Mouse (Mus musculus) hematopoietic stem cell, adult 5-6 weeks (primary cell): Measurements from ENCODE around the gene Arfrp1. TPM values are rescaled to one million over a fixed set of nuclear protein-coding genes. Genes with fewer than 3 reads are reported as not detected.

Experiments used
- ATAC-seq, 2 experiments: fragments of 125-278 bp in 1 of 2; replicated peaks in 1 of 2; 2 replicates each; pipeline ENCODE4 v1.8.0; 2016 to 2017; ENCODE audit warnings: inconsistent platforms in 2 of 2, mild to moderate bottlenecking in 2 of 2, moderate number of reproducible peaks in 2 of 2, low read depth in 1 of 2, moderate TSS enrichment in 1 of 2; ENCODE audit not compliant: low FRiP score in 2 of 2, poor library complexity in 2 of 2, severe bottlenecking in 2 of 2, insufficient read depth in 1 of 2, low TSS enrichment in 1 of 2
- total RNA-seq: library from RNA; stranded (forward); fragments of 172-1452, 232-1000 nt; gene quantifications from 2 replicates; pipeline ENCODE4 v1.2.3, GENCODE M21; 2017

The Arfrp1 gene
- total RNA-seq, 1 experiment from 2014 or later = 54.9 TPM

- no peak for ATAC-seq
These were observed 16.6 kb upstream of the Arfrp1 start for GRCm38 (mm10) chr2:181381631-181382306.

- no peak; a peak in 1 of 4 replicates for ATAC-seq
These were observed 15.9 kb upstream of the Arfrp1 start for GRCm38 (mm10) chr2:181381107-181381506.

DNA sequence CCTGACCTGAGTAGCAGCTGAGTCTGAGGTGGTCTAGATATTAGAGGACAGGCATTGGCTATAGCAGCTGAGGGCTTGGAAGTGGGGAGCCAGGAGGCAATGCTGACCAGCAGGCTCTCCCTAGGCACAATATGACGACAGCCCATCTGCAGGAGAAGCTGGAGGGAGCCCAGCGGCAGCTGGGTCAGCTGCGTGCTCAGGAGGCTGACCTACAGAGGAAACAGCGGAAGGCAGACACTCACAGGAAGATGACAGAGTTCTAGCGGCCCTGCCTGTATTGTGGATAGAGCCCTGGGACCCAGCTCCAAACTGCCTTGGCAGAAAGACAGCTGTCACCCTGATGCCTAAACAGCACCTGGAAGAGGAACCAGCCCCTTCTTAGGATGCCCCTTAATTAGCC, 15.0 kb upstream of the Arfrp1 start:
- ATAC-seq = no peak

- no peak for ATAC-seq
These were observed 14.6 kb upstream of the Arfrp1 start, which contains the start of gene Lime1 for GRCm38 (mm10) chr2:181379778-181380177. TSS of gene Lime1 (plus strand) at chr2:181380078.

DNA sequence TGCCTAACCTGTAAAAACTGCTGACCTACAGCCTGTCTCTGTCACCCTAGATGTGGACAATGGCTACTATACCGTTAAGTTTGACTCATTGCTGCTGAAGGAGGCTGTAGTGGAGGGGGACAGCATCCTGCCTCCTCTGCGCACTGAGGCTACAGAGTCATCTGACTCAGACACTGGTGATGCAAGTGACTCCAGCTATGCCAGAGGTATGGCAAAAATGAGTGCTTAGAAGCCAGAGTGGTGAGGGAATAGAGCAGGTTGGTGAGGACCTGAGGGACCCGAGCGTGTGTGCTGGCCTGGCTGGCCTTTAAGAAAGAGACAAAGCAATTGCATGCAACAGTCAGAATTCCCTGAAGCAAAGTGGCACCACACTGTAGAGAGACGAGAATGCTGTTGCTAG, 13.5 kb upstream of the Arfrp1 start:
- no peak for ATAC-seq

DNA sequence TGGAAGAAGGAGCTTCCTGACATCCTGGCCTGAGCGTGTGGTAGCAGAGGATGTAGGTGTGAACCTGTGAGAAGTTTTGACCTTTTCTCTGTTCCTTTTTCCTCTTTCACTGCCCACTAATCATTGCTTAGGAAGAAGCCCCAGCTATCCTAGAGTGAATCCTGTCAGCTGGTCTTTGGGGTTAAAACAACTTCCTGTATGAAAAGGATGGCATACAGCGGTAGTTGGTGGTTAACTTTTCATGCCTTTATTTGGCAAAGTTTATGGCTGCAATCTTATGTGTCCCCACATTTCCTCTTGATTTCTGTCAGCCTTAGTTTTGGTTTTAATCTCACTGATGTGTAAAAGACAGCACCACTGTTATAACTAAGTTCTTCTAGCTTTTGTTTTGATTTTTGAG, 12.0 kb upstream of the Arfrp1 start:
- ATAC-seq = peak; percentile 39 to 54; a peak in 2 of 4 replicates

DNA sequence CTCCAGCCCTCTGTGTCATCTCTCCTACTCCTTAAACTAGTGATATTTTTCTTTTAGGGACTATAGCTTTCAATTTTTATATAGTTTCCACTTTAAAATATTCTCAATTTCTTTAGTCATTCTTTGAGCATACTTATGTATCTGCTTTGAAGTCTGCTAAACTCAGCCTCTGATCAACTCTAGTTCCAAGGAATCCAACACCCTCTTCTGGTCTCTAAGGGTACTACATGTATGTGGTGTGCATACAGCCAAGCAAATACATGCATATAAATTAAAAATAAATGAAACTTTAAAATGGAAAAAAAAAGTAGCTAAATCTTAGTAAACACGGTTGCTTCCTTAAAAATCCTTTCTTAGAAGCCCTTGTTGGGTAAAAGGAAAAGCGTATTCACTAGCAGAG, 10.6 kb upstream of the Arfrp1 start:
- ATAC-seq = 0 out of 4 replicates have a peak, but pooled peaks of 1 of the 2 experiments have one; percentile 43

DNA sequence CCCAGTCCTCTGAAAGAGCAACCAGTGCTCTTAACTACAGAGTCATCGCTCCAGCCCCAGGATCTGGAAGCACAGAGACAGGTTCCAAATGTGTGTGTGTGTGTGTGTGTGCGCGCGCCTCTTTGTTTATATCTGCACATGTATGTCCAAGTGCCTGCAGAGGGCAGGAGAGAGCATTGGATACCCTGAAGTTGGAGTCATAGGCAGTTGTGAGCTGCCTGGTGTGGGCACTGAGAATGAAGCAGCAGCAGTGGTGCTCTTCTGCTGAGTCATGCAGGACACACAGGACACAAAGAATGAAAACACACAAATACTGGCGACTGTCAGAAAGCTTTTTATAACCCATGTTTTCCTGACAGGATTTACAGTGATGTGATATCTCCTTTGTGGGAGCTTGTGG, 4.8 kb upstream of the Arfrp1 start:
- no peak for ATAC-seq

DNA sequence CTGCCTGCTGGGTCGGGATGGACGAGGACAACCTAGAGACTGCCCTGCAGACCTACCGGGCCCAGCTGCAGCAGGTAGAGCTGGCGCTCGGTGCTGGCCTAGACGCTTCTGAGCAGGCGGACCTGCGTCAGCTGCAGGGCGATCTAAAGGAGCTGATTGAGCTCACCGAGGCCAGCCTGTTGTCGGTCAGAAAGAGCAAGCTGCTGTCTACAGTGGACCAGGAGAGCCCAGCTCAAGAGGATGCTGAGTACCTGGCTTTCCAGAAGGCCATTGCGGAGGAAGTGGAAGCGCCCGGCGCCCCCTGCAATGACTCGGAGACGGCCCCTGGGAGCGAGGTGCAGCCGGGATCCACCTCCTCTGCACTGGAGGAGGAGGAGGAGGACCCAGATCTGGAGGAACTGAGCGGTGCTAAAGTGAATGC, 461 bp upstream of the Arfrp1 start:
- peak; percentile 38 to 39 for ATAC-seq

- ATAC-seq = no peak
These were observed 731 bp downstream of the Arfrp1 start for GRCm38 (mm10) chr2:181364487-181364859.

- ATAC-seq = no peak
These were observed 1.3 kb downstream of the Arfrp1 start for GRCm38 (mm10) chr2:181363946-181364345.

GRCm38 (mm10) chr2:181356780-181357179, 8.4 kb downstream of the Arfrp1 start:
- no peak for ATAC-seq

DNA sequence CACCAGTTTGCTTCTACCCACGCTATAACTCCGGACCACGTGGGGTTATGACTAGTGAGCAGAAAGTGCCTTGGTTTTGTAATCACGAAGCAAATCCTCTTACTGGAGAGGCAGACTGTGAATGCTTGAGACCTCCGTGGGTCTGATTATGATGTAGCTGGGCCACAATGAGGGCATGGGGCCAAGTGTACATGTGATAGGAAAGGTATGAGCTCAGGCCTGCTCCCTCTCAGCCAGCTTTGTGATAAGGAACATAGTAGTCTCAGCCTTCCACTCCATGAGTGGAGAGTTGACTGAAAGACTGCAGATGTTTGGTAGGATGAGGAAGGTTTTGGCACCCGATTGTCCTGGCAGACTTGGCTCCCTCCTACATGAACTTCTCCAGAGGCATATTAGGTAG, 22.4 kb downstream of the Arfrp1 start:
- ATAC-seq = no peak

- no peak for ATAC-seq
These were observed 24.8 kb downstream of the Arfrp1 start for GRCm38 (mm10) chr2:181340426-181340825.

- peak; percentile 81 to 92 for ATAC-seq
These were observed 31.2 kb downstream of the Arfrp1 start for GRCm38 (mm10) chr2:181334023-181334422.

DNA sequence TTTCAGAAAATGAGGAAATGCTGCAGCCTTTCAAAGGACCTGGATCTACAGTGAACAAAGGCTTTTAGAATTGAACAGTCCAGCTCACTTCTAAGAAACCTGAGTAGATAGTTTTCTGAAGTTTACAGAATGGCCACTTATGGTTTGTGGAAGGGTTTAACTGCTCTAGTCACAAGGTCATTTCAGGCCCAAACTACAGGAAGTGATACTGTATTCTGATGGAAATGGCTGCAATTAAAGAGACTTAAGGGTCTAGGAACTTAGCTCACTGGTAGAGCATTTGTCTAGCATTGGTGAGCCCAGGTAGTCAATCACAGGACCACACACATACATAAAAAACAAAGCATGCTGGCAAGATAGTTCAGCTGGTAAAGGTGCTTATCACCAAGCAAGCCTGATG, 32.7 kb downstream of the Arfrp1 start:
- no peak for ATAC-seq

DNA sequence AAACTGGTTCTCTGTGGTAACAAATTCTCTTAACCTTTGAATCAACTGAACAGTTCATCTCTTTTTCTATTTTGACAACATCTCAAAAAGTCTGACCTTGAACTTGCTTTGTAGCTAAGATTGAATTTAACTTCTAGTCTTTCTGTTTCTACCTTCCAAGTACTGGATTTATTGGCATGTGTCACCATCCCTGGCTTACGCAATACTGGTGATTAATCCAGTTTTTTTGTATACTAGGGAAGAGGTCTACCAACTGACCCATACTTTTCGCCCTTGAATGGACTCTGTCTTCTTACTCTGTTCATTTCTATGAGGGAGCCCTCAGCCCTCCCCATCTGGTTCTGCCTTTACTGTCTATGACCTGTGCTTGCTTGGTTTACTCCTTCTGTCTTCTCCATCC, 39.1 kb downstream of the Arfrp1 start:
- no peak for ATAC-seq

GRCm38 (mm10) chr2:181322136-181322535, 43.1 kb downstream of the Arfrp1 start:
- no peak for ATAC-seq

DNA sequence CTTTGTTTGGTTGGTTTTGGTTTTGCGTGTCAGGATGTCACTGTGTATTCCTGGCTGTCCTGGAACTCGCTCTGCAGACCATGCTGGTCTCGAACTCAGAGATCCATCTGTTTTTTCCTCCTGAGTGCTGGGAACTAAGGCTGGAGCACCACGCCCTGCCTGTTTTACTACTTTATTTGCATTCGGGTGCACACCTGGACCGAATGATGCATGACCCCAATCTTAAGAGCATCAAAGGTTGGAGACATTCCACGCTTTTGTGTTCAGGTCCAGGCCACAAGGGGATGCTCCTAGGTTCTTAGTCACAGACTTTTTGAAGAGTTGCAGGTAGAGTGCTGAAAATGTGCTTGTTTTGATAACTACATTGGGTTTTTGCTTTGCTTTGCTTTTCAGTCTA, 45.1 kb downstream of the Arfrp1 start:
- no peak for ATAC-seq
